Mouse (Mus musculus) kidney, embryonic 14.5 days (tissue): ENCODE measurements around the gene Scaf1. TPM values are rescaled to one million over a fixed set of nuclear protein-coding genes. Genes with fewer than 3 reads are reported as not detected.
A peak's percentile ranks its signal among the peaks of the same experiment; 100 is the strongest.

Experiments
- ATAC-seq: fragments of 200-750 bp; cut with Nextera tagmentation; 2 replicates; pipeline ENCODE4 v1.8.0; 2017; ENCODE audit warnings: moderate number of reproducible peaks, mild to moderate bottlenecking, moderate TSS enrichment, moderate library complexity; ENCODE audit not compliant: low FRiP score, low TSS enrichment
- H3K27ac ChIP-seq: fragments of 300-500 bp; sonication (generic); 2 replicates; pipeline ENCODE4 v1.5.1; 2014; ENCODE audit warnings: low read depth, mild to moderate bottlenecking, low read length, moderate library complexity, mixed read lengths
- H3K27me3 ChIP-seq: fragments of 300-500 bp; sonication (generic); 2 replicates; pipeline ENCODE4 v1.6.1; 2014; ENCODE audit warnings: mild to moderate bottlenecking, low read length; ENCODE audit not compliant: control insufficient read depth, insufficient read depth
- H3K36me3 ChIP-seq: fragments of 300-500 bp; sonication (generic); 2 replicates; pipeline ENCODE4 v1.6.1; 2014; ENCODE audit warnings: low read length, mixed read lengths; ENCODE audit not compliant: control insufficient read depth, insufficient read depth
- H3K4me1 ChIP-seq: fragments of 300-500 bp; sonication (generic); 2 replicates; pipeline ENCODE4 v1.6.1; 2014; ENCODE audit warnings: low read length, mixed read lengths; ENCODE audit not compliant: control insufficient read depth, insufficient read depth
- H3K4me2 ChIP-seq: fragments of 300-500 bp; sonication (generic); replicated peaks from 2 replicates; pipeline ENCODE4 v1.6.1; 2014; ENCODE audit warnings: low read depth, mild to moderate bottlenecking, low read length
- H3K4me3 ChIP-seq: fragments of 300-500 bp; sonication (generic); 2 replicates; pipeline ENCODE4 v1.5.1; 2014; ENCODE audit warnings: mild to moderate bottlenecking, low read length
- H3K9ac ChIP-seq: fragments of 300-500 bp; sonication (generic); 2 replicates; pipeline ENCODE4 v1.6.1; 2014; ENCODE audit warnings: low read depth, mild to moderate bottlenecking, low read length, moderate library complexity
- H3K9me3 ChIP-seq: fragments of 300-500 bp; sonication (generic); 2 replicates; pipeline ENCODE4 v1.6.1; 2016; ENCODE audit warnings: low read length; ENCODE audit not compliant: control insufficient read depth
- WGBS: fragments of 180-500 bp; shearing (Covaris S2); extraction: QIAGEN DNeasy Blood & Tissue Kit; methylation state at CpG from one replicate; pipeline ENCODE4 v1.1.7; 2014; 5-methylcytosine and 5-hydroxymethylcytosine counted together
- polyA plus RNA-seq: library from polyadenylated mRNA; unstranded; fragments of >200 nt; fragmentation: Nextera tagmentation; extraction: Ambion mirVana; gene quantifications from 2 replicates; pipeline ENCODE4 v1.2.1, GENCODE M21; 2014

The Scaf1 gene
- polyA plus RNA-seq, 1 experiment from 2014 or later = 54.0 TPM

DNA sequence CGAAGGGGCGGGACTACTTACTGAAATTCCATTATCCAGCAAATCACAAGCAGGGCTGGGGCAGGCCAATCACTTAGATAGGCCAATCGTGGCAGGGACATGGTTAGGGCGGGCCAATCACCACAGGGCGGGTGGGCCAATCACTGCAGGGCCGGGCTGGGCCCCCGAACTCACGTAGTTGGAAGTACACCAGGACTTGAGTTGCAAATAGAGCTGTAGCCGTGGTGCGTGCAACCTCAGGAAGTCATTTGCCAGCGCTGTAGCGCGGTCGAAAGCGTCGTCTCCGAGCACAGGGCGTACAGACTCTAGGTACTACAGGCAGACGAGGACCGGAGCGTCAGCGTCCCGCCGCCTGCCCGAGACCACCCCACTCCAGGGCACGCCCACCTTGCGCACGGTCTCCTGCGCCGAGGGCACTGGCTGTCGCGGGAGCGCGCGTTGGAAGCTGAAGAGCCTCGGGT, 45.9 kb downstream of the Scaf1 start:
- under 1% methylated on average over 36 of the region's 36 CpGs for WGBS
- peak overlapping the region; percentile 86 for H3K27ac ChIP-seq

GRCm38 (mm10) chr7:44966638-44967037, 49.5 kb downstream of the Scaf1 start:
- Histone ChIP-seq H3K4me3 (no peak overlapping the region), H3K9ac (no peak overlapping the region), H3K9me3 (no peaks in the 10 kb centered on the region), H3K36me3 (peaks cover 27% of the 10 kb centered on the region), H3K4me1 (peaks cover 13% of the 10 kb centered on the region), H3K4me2 (no peak overlapping the region), H3K27ac (no peak overlapping the region), H3K27me3 (no peaks in the 10 kb centered on the region)
- no peak for ATAC-seq
- 64% methylated on average over 15 of the region's 15 CpGs for WGBS

More for the DNA sequence above, 45.9 kb downstream of the Scaf1 start:
- Histone ChIP-seq H3K9ac (peak overlapping the region; percentile 63), H3K4me2 (peak overlapping the region; percentile 41), H3K27me3 (no peaks in the 10 kb centered on the region), H3K4me1 (peaks cover 19% of the 10 kb centered on the region), H3K36me3 (peaks cover 9% of the 10 kb centered on the region), H3K4me3 (peak overlapping the region; percentile 59), H3K9me3 (no peaks in the 10 kb centered on the region)
- ATAC-seq = peak; percentile 96

GRCm38 (mm10) chr7:44965975-44966374, 50.2 kb downstream of the Scaf1 start:
- Histone ChIP-seq H3K4me2 (no peak overlapping the region), H3K9ac (no peak overlapping the region), H3K27me3 (no peaks in the 10 kb centered on the region), H3K4me3 (no peak overlapping the region), H3K36me3 (peaks cover 27% of the 10 kb centered on the region), H3K27ac (no peak overlapping the region), H3K9me3 (no peaks in the 10 kb centered on the region), H3K4me1 (peaks cover 8% of the 10 kb centered on the region)
- WGBS = 81% methylated on average over 7 of the region's 7 CpGs
- no peak for ATAC-seq

GRCm38 (mm10) chr7:44964990-44965389, 51.2 kb downstream of the Scaf1 start:
- no peaks in the 10 kb centered on the region for H3K27me3 ChIP-seq
- no peak for ATAC-seq
- no peak overlapping the region for H3K9ac ChIP-seq
- no peak overlapping the region for H3K4me3 ChIP-seq
- no peak overlapping the region for H3K4me2 ChIP-seq
- peaks cover 5% of the 10 kb centered on the region; the same call in 1 of the 2 replicates for H3K4me1 ChIP-seq
- 95% methylated on average over 13 of the region's 13 CpGs for WGBS
- H3K36me3 ChIP-seq = peaks cover 27% of the 10 kb centered on the region
- H3K9me3 ChIP-seq = no peaks in the 10 kb centered on the region
- no peak overlapping the region for H3K27ac ChIP-seq

DNA sequence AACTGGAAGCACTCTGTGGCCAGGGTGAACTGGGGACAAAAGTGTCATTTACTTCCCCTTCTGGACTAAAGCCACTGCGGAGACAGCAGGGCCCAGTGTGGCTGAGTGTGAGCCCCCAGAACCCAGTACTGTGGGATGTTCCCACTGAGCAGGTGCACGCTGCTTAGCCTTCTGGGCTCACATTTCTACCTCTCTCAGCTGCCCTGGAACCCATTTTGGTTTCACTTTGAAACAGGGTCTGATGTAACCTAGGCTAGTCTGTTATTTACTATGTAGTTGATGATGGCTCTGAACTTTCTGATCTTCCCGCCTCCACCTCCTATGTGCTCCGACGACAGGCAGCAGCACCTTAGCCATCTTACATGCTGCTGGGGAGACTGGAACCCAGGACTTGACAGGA, 53.3 kb downstream of the Scaf1 start:
- H3K9me3 ChIP-seq = no peaks in the 10 kb centered on the region
- H3K4me2 ChIP-seq = no peak overlapping the region
- no peak for ATAC-seq
- no peak overlapping the region for H3K4me3 ChIP-seq
- H3K27me3 ChIP-seq = no peaks in the 10 kb centered on the region
- H3K36me3 ChIP-seq = peaks cover 26% of the 10 kb centered on the region
- 95% methylated on average over 5 of the region's 5 CpGs for WGBS
- H3K9ac ChIP-seq = no peak overlapping the region
- no peak overlapping the region for H3K27ac ChIP-seq
- H3K4me1 ChIP-seq = no peaks in the 10 kb centered on the region

DNA sequence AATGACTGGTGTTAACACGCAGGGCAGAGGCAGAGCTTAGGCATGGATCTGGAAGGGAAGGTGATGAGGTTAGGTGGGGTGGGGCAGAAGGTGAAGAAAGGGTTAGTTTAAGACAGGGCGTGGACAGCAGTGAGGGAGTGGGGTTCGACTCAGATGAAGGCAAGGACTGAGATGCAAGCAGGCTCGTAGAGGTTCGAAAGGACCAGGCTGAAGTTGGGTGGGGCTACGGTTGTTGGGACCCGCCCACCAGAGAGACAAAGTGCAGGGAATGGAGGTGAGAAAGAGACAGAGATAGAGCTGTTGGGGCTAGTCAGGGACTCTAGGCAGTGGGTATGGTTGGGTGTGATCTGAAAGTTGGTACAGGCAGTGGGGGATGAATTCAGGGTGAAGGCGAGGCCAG, 53.8 kb downstream of the Scaf1 start:
- H3K9me3 ChIP-seq = no peaks in the 10 kb centered on the region
- no peak overlapping the region for H3K4me3 ChIP-seq
- no peak for ATAC-seq
- no peak overlapping the region for H3K4me2 ChIP-seq
- H3K4me1 ChIP-seq = no peaks in the 10 kb centered on the region
- no peak overlapping the region for H3K9ac ChIP-seq
- WGBS = 68% methylated on average over 8 of the region's 8 CpGs
- H3K27ac ChIP-seq = no peak overlapping the region
- peaks cover 24% of the 10 kb centered on the region for H3K36me3 ChIP-seq
- no peaks in the 10 kb centered on the region for H3K27me3 ChIP-seq

DNA sequence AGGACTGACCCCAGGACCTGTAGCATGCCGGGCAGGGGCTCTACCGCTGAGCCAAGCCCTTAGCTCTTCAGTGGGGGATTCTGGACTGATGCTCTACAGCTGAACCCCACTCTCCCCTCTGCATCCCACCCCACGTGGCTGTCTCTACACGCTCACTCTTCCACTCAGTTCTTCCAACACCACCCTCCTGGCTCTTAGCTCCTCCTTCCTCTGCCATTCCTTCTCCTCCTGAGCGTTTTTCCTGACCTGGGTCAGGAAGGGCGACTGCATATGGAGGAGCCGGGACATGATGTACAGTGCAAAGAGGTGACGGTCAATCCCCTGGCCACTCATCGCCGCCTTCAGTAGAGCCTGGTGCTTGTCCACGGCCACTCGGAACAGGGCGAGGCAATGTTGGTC, 55.7 kb downstream of the Scaf1 start:
- Histone ChIP-seq H3K27ac (no peak overlapping the region), H3K4me1 (no peaks in the 10 kb centered on the region), H3K4me2 (no peak overlapping the region), H3K4me3 (no peak overlapping the region), H3K36me3 (peaks cover 19% of the 10 kb centered on the region), H3K9ac (no peak overlapping the region), H3K27me3 (no peaks in the 10 kb centered on the region), H3K9me3 (no peaks in the 10 kb centered on the region)
- 81% methylated on average over 13 of the region's 13 CpGs for WGBS
- no peak for ATAC-seq

- Histone ChIP-seq H3K27ac (no peak overlapping the region), H3K9me3 (no peaks in the 10 kb centered on the region), H3K36me3 (peaks cover 15% of the 10 kb centered on the region; the same call in 1 of the 2 replicates), H3K4me3 (no peak overlapping the region), H3K27me3 (no peaks in the 10 kb centered on the region), H3K9ac (no peak overlapping the region), H3K4me1 (no peaks in the 10 kb centered on the region), H3K4me2 (no peak overlapping the region)
- no peak for ATAC-seq
- 77% methylated on average over 10 of the region's 10 CpGs for WGBS
Measured at GRCm38 (mm10) chr7:44959874-44960511, 56.2 kb downstream of the Scaf1 start.

DNA sequence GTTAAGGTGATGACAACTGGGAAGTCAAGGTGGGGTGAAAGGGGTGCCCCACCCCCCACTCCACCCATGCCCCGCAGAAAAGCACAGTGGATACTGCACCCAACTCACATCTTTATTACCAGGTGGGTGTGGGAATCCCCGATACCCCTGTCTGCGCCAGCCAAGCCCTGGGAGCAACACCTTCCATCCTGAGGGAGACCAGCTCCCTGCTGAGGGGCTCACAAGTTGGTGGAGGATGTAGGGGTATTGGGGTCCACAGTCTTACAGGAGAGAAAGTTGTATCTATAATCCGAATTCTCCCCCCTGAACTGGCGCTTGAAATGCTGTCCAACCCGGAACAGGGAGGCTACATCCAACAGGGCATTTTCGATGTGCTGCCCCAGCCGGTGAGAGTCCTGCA, 56.9 kb downstream of the Scaf1 start:
- 90% methylated on average over 8 of the region's 8 CpGs for WGBS
- H3K4me1 ChIP-seq = no peaks in the 10 kb centered on the region

More for the DNA sequence above, 56.9 kb downstream of the Scaf1 start:
- Histone ChIP-seq H3K4me2 (no peak overlapping the region), H3K36me3 (peaks cover 15% of the 10 kb centered on the region; the same call in 1 of the 2 replicates), H3K4me3 (no peak overlapping the region), H3K9ac (no peak overlapping the region), H3K27me3 (no peaks in the 10 kb centered on the region), H3K27ac (no peak overlapping the region), H3K9me3 (no peaks in the 10 kb centered on the region)
- ATAC-seq = no peak
